Mouse (Mus musculus) layer of hippocampus, postnatal 10 days (tissue): Measurements from ENCODE around the gene Fam110c. TPM values are rescaled to one million over a fixed set of nuclear protein-coding genes. Genes with fewer than 3 reads are reported as not detected.

Source experiments
- DNase-seq, 2 experiments: peaks; one replicate each; pipeline ENCODE4 v3.0.0; 2021; ENCODE audit warnings: low spot score in 2 of 2
- total RNA-seq, 2 experiments: library from RNA; stranded (reverse); gene quantifications; 2 replicates each; pipeline ENCODE4 v1.2.3; 2021

Gene Fam110c
- total RNA-seq, 2 experiments from 2014 or later: not detected

- no peak for DNase-seq
Measured at GRCm38 (mm10) chr12:31101190-31101589, 27.5 kb downstream of the Fam110c start.

- DNase-seq: no peak
Measured at GRCm38 (mm10) chr12:31101821-31102220, 28.2 kb downstream of the Fam110c start.

- peak; percentile 66 to 74 for DNase-seq
Measured at GRCm38 (mm10) chr12:31116005-31116466, 42.4 kb downstream of the Fam110c start.

GRCm38 (mm10) chr12:31120535-31120934, 46.9 kb downstream of the Fam110c start:
- DNase-seq: no peak

- DNase-seq: no peak
Measured at GRCm38 (mm10) chr12:31122892-31123622, 49.4 kb downstream of the Fam110c start.

GRCm38 (mm10) chr12:31126071-31126470, 52.4 kb downstream of the Fam110c start:
- no peak for DNase-seq

GRCm38 (mm10) chr12:31129548-31129947, 55.9 kb downstream of the Fam110c start:
- no peak for DNase-seq

Other genes starting within 250 kb of the Fam110c start
- gene Alkal2, start 189.5 kb upstream of the Fam110c start, total RNA-seq: 1 to 10 TPM; 3.5 to 5.2 TPM
- 10 to 100 TPM; 52.2 to 58.4 TPM for gene Acp1, start 162.3 kb upstream of the Fam110c start, total RNA-seq
- gene Sh3yl1, start 162.2 kb upstream of the Fam110c start, total RNA-seq: 10 to 100 TPM; 21.5 to 22.2 TPM
- not detected for gene Gm6993, start 166.9 kb downstream of the Fam110c start, total RNA-seq
- gene Lamb1, start 191.4 kb downstream of the Fam110c start, total RNA-seq: 10 to 100 TPM; 55.3 to 57.3 TPM